Mouse (Mus musculus) cerebellum, postnatal 36 days (tissue): ENCODE results near the gene Mrpl3.
"Not testable (repeated sequence)": the region's sequence is repeated elsewhere in the genome, so short reads cannot be mapped to it uniquely, and the experiment has no call there.

ENCODE experiments used
- DNase-seq, 2 experiments: peaks; one replicate each; pipeline ENCODE4 v3.0.0; 2021 to 2022; ENCODE audit warnings: mixed read lengths in 2 of 2

Mrpl3 gene

DNA sequence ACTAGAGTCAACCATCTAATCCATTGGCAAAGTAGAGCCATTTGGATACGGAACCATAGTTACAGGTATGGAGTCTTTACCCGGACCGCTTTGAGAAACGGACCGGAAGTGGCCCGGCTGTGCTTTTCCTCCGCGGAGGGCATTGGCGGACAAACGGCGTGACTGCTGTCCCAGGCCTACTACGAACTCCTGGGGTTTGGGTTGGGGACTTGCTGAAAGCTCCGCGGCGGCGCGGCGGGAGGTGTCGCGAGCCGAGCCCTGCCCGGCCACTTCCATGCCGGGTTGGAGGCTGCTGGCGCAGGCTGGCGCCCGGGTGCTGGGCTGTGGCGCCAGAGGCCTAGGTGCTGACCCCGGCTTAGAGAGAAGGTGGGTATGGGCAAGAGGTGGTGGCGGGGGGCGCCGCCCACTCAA is at the start of gene Mrpl3:
Gene Mrpl3 (plus strand): TSS at position 93 of the 411 bp plus-strand sequence.
- peak; percentile 83 to 93 for DNase-seq

DNA sequence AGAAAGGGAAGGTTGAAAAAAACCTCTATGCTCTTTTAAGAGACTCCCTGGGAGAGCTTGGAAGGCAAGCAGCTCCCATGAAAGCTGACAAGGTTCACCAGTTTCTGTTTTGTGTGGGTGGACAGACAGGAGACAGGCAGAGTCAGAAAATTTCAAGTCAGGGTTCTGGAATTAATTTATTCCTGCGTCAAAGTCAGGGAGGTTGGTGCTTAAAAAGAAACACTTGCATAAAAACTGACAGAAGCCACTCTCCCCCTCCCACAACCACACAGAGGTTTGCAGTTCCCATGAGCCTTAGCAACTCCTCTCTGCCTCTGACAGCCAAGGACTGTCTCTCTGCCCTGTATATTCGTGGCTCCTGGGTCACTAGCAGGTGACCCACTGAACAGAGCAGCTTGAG is 42.3 kb upstream of the Mrpl3 start:
- no peak for DNase-seq

DNA sequence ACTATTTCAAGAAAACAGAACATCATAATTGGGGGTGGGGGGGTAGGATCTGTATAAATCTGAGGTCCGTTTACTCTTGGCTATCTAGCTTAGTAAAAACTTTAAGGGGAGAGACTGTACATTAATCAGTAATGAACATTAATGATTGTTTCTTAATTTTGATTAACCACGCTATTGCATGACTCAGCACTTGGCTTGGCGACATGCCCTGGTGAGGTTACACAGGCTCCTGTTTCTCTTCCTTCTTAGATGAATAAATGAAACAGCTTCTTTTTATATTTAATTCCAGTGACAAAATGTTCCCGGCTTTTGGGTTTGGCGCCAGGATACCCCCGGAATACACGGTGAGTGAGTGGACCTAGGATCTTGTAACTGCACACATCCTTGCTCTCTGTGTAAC is 34.9 kb upstream of the Mrpl3 start:
- no peak for DNase-seq

- DNase-seq = no peak
Observed at GRCm38 (mm10) chr9:105028311-105028710, 24.7 kb upstream of the Mrpl3 start.

DNA sequence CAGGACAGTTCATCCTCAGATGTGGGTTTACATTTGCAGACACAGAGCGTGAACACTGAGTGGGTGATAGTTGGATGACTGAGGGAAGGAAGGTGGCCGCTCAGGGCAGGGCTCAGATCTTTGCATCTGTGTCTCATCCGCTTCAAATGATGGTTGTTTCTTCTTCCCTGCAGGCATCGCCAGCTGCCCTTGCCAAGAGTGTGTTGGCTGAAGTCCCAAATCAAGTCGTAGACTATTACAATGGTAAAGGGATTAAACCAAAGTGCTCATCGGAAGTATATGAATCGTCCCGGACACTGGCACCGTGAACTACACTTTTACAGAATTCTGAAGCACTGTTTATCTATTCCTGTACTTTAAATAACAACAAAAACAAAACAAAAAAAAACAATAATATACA is 20.5 kb upstream of the Mrpl3 start:
- no peak for DNase-seq

GRCm38 (mm10) chr9:105033641-105034040 is 19.4 kb upstream of the Mrpl3 start:
- no peak for DNase-seq

DNA sequence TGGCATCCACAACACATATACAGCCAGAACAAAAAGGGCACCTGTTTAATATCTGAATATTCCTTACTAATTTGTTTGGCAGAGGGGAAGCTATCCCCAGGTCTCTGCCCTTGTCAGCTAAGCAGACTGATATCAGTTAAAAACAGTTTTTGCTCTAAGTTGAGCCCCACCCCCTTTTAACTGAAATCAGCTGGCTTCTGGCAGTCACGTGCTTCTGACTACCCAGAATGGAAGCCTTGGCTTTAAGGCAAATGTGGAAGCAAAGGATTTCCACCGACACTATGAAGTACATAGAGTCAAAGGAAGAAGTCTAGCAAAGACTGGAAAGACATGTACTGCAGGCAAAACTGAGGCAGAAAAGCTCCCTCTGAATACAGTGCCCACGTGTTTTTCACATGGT is 15.2 kb upstream of the Mrpl3 start:
- DNase-seq = no peak

- no peak for DNase-seq
Observed at GRCm38 (mm10) chr9:105046014-105046413, 7.0 kb upstream of the Mrpl3 start.

- DNase-seq = peak in 1 of 2 experiments; percentile 11
Observed at GRCm38 (mm10) chr9:105048351-105048750, 4.7 kb upstream of the Mrpl3 start.

GRCm38 (mm10) chr9:105049636-105050035 is 3.4 kb upstream of the Mrpl3 start:
- DNase-seq = no peak

- no peak for DNase-seq
Observed at GRCm38 (mm10) chr9:105050257-105050656, 2.8 kb upstream of the Mrpl3 start.

GRCm38 (mm10) chr9:105053812-105054211 is 773 bp downstream of the Mrpl3 start:
- no peak for DNase-seq

DNA sequence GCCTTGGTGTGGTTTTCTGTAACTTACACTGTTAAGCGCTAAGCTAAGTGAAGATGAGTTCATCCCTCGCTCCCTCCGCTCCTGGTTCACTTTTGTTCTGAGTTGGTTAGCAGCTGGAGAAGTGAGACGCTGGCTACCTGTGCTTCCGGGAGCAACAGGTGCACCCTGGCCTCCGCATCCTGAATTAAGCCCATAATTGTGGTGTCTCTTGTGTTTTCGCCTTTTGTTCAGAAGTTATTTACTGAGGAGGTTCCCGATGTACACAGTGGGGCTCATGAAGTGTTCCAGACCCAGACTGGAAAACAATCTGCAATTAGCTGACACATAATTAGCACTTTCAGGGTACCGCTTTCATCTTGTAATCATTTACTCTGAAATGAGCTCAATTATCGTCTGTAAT is 16.1 kb downstream of the Mrpl3 start:
- no peak for DNase-seq

GRCm38 (mm10) chr9:105072991-105073748 is 20.1 kb downstream of the Mrpl3 start:
- no peak for DNase-seq

GRCm38 (mm10) chr9:105074851-105075250 is 21.8 kb downstream of the Mrpl3 start:
- no peak for DNase-seq

GRCm38 (mm10) chr9:105076756-105077424 is 23.9 kb downstream of the Mrpl3 start:
- DNase-seq = no peak

- no peak for DNase-seq
Observed at GRCm38 (mm10) chr9:105078460-105078859, 25.4 kb downstream of the Mrpl3 start.

GRCm38 (mm10) chr9:105080246-105080645 is 27.2 kb downstream of the Mrpl3 start:
- DNase-seq = no peak

DNA sequence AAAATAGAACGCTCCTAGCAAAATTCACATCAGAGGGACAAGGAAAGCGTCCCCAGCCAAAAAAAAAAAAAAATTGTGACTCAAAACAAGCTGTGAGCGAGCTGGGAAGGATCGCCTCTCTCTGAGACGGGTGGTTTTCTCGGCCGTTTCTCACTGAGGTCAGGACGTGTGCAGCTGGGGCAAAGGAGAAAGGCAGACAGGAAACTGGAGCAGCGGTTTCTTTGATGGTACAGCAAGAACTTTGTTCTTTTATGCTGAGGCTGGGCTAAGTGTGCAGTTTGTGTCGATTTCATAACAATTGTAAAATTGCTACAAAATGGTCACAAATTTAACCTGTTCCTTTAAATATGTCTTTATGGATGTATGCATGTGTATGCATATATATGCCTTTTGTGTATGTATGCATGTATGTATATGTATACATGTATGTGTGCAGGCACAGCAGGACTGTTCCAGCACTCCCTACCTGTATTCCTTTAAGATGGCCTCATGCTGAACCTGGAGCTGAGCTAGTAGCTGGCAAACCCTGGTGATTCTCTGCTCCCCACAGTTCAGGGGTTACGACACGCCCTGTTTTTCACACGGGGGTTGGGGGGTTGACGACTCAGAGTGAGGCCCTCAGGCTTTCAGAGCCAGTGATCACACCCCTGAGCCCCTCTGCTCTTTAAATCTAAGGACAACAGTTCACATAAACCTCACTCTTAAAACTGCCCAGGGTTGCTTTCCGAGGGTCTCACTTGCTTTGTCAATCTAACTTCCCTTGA is 48.0 kb downstream of the Mrpl3 start:
- no peak for DNase-seq

- no peak for DNase-seq
Observed at GRCm38 (mm10) chr9:105101911-105102310, 48.9 kb downstream of the Mrpl3 start.

GRCm38 (mm10) chr9:105103893-105104292 is 50.9 kb downstream of the Mrpl3 start:
- no peak for DNase-seq

GRCm38 (mm10) chr9:105125206-105125605 is 72.2 kb downstream of the Mrpl3 start:
- not testable (repeated sequence) for DNase-seq
